21 mouse cellular contexts compared by ENCODE assay signal in the genomic region with DNA sequence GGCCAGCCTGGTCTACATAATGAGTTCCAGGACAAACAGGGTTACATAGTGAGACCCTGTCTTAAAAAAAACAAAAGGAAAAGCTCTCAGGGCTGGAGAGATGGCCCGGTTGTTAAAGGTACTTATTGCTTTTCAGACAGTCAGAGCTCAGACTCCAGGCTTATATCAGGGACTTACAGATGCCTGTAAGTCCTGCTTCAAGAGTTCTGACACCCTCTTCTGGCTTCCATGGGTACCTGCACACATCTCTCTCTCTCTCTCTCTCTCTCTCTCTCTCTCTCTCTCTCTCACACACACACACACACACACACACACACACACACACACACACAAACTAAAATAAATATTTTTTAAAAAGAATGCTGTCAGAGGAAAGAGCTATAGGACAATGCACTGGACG.
"Had no signal": no experiment of that assay in that cellular context is flagged by ENCODE, and none has a peak within 500 bp of the region (broad histone marks: within the 10 kb centered on the region; RNA-seq: fewer than 3 reads in every experiment).

No protein-coding gene starts in this region.

- H3K4me3 ChIP-seq: limb, embryonic 10.5 days; limb, embryonic 13.5 days; liver, embryonic 12.5 days; liver, embryonic 15.5 days; lung, embryonic 15.5 days; megakaryocyte, embryonic 14.5 days; midbrain, embryonic 10.5 days; midbrain, embryonic 13.5 days; neural tube, embryonic 12.5 days; neural tube, embryonic 15.5 days had no signal

- H3K9ac ChIP-seq: limb, embryonic 13.5 days; liver, embryonic 12.5 days; liver, embryonic 15.5 days; lung, embryonic 15.5 days; midbrain, embryonic 13.5 days; neural tube, embryonic 12.5 days; neural tube, embryonic 15.5 days had no signal

- H3K36me3 ChIP-seq: limb, embryonic 10.5 days; limb, embryonic 13.5 days; liver, embryonic 12.5 days; liver, embryonic 15.5 days; lung, embryonic 15.5 days; midbrain, embryonic 10.5 days; midbrain, embryonic 13.5 days; neural tube, embryonic 12.5 days; neural tube, embryonic 15.5 days had no signal

- H3K27ac ChIP-seq: limb, embryonic 10.5 days; limb, embryonic 13.5 days; liver, embryonic 12.5 days; liver, embryonic 15.5 days; lung, embryonic 15.5 days; midbrain, embryonic 10.5 days; midbrain, embryonic 13.5 days; neural tube, embryonic 12.5 days; neural tube, embryonic 15.5 days had no signal

- DNase-seq: kidney, adult 8-10 months; kidney, postnatal 10 days; kidney, postnatal 36 days; liver; lung, adult 18-20 months; lung, postnatal 10 days; lung, postnatal 36 days; right cerebral cortex, adult 18-20 months; right cerebral cortex, postnatal 14 days; right cerebral cortex, postnatal 4 days; thymus, postnatal 25 days had no signal

- ATAC-seq: liver, embryonic 12.5 days; midbrain, embryonic 13.5 days had no signal

- H3K4me1 ChIP-seq: limb, embryonic 10.5 days; limb, embryonic 13.5 days; liver, embryonic 12.5 days; liver, embryonic 15.5 days; lung, embryonic 15.5 days; midbrain, embryonic 13.5 days; neural tube, embryonic 12.5 days; neural tube, embryonic 15.5 days had no signal

- H3K9me3 ChIP-seq: limb, embryonic 13.5 days; lung, embryonic 15.5 days; midbrain, embryonic 13.5 days; neural tube, embryonic 15.5 days had no signal

- H3K27me3 ChIP-seq: limb, embryonic 13.5 days; lung, embryonic 15.5 days; midbrain, embryonic 13.5 days; neural tube, embryonic 12.5 days; neural tube, embryonic 15.5 days had no signal

- H3K4me2 ChIP-seq: limb, embryonic 13.5 days; liver, embryonic 12.5 days; liver, embryonic 15.5 days; lung, embryonic 15.5 days; midbrain, embryonic 13.5 days; neural tube, embryonic 12.5 days; neural tube, embryonic 15.5 days had no signal
